Mouse (Mus musculus) induced T-regulatory cell, adult 2 months (primary cell): Measurements from ENCODE around the gene Poglut1.
A peak's percentile ranks its signal among the peaks of the same experiment; 100 is the strongest.

Experiments
- DNase-seq: peaks from one replicate; pipeline ENCODE4 v3.0.0-alpha.2; 2012; ENCODE audit warnings: low read depth

The Poglut1 gene

DNA sequence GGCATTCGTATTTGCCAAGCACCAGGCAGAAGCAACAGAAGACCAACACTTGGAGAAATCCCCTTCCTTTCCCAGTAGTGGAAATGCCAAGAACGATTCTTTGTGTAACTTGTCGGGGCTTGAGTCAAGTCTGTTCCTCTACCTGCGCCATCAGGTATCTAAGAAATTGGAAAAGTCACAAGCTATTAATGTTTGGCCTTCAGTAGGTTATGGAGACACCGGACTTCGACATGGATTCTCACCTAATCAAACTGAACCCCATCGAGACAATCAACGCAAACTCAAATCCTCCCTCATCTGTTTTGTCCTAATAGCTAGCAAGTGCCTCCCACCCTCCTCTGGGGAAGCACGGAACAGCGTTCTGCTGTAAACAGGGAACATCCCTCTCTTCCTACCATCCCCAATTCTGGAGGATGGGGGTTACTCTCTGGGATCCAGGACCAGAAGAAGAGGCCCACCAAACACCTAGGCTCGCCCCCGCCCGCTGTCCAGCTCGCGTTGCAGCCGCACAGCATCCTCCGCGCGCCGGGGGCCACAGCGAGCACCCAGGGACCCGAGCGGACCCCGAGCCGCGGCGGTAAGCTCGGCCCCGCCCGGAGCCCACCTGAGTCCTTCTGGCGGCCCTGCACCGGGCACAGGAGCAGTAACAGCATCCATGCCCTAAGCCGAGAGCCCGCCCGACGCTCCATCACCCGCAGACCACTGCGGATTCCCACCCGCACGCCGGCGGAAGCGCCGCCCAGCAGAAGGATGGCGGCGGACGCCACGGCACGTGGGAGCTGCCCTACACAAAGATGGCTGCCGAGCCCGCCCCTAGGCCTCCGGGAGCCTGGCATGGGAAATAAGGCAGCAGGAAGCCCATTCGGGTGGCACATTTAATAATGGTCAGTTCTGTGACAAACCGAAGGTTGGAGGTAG lies at the start of gene Poglut1:
Gene Poglut1 (minus strand): TSS at position 780 of the 918 bp plus-strand sequence.
- DNase-seq: peak; percentile 82

GRCm38 (mm10) chr16:38598986-38599680 lies 49.1 kb upstream of the Poglut1 start:
- no peak for DNase-seq

DNA sequence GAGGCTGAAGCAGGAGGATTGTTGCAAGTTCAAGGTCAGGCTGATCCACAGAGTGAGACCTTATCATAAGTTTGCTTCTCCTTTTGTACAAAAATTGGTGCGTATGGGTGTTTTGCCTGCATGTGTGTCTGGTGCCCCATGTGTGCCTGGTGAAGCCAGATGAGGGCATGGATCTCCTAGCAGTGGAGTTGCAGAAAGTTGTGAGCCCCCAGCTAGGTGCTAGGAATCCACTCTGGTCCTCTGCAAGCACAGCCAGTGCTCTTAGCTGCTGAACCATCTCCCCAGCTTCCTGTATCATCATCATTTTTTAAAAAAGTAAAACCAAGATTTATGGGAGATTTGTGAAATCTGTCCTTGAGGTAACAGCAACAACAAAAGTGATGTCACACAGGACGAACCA lies 46.6 kb upstream of the Poglut1 start:
- DNase-seq: no peak

- DNase-seq: no peak
Measured at GRCm38 (mm10) chr16:38596099-38596498, 46.0 kb upstream of the Poglut1 start.

- DNase-seq: no peak
Measured at GRCm38 (mm10) chr16:38594435-38594834, 44.4 kb upstream of the Poglut1 start.

GRCm38 (mm10) chr16:38592946-38593345 lies 42.9 kb upstream of the Poglut1 start:
- DNase-seq: no peak

DNA sequence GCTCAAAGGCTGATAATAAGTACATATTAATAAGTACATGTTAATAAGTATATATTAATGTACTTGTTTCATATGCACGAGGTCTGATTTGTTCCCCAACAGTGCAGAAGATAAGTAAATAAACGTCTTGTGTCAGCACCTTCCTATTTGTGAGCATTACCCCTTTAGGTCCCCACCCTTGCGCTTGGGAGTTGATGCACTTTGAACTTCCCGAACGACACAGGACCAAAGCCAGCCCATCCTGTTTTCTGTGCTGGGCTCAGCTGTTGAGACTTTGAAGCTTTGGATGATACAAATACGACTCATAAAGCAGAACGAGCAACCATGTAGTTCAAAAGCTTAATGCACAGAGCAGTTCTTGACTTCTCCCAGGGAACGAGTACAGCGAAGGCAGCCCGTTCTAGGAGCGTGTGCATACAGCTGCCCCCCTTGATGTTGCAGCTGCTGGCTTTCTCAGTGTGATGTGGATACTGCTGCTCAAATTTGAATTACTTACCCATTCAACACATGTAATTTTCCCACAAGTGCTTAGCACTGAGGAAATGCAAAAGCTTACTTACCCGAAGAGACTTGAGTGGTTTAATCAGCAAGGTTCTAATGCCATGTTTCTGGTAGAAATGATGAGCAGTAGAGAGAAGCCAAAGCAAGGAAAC lies 42.1 kb upstream of the Poglut1 start:
- no peak for DNase-seq

- DNase-seq: no peak
Measured at GRCm38 (mm10) chr16:38591506-38591905, 41.4 kb upstream of the Poglut1 start.

- DNase-seq: no peak
Measured at GRCm38 (mm10) chr16:38587572-38587971, 37.5 kb upstream of the Poglut1 start.

- DNase-seq: no peak
Measured at GRCm38 (mm10) chr16:38587163-38587562, 37.1 kb upstream of the Poglut1 start.

DNA sequence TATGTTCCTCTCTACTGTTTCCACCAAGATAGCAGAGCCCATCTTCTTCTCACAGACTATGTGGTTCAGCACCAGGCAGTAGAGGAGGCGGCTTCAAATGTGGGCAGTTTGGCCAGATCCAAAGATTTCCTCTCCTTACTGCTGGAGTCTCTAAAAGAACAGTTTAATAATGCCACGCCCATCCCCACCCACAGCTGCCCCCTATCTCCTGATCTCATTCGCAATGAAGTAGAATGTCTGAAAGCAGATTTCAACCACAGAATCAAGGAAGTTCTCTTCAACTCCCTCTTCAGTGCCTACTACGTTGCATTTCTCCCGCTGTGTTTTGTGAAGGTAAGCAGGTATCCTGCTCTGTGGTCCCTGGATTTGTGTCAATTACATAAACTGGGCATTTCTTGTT lies 35.1 kb upstream of the Poglut1 start:
- DNase-seq: no peak

- DNase-seq: no peak
Measured at GRCm38 (mm10) chr16:38584761-38585160, 34.7 kb upstream of the Poglut1 start.

DNA sequence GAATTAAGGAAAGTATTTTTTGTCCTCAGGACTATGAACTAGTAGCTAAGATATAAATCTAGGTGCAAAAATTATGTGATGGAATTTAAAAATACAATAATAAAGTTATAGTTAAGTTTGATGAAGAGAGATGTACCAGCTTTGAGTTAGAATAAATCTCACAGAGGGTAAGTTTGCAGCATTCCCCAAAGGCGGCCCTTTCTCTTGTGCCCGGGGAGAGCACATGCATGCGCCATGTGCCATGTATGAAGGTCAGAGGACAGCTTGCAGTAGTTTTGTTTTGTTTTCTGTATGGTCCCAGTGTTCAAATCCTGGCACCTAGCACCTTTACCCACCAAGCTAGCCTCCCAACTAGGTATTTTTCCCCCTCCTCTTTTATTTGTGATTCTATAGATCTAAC lies 21.4 kb upstream of the Poglut1 start:
- DNase-seq: no peak

- DNase-seq: no peak
Measured at GRCm38 (mm10) chr16:38568192-38568591, 18.1 kb upstream of the Poglut1 start.

DNA sequence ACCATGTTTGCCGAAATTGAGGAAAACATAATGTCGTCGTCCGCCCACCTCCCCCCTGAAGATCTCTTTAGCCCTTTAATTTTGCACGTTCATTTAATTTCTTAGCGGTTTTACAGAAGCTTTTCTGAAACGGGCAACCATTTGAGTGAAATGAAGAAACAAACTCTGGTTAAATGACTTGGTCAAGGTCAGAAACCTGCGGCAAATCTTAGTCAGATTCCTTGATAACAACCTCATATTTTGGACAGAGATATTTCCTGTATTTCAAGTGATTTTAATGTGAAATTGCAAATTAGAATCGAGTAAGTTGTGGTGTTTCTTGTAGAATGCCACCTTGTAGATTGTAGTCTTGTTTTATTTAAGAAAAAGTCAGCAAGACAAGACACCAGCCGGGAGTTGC lies 13.5 kb upstream of the Poglut1 start:
- peak; percentile 32 for DNase-seq

DNA sequence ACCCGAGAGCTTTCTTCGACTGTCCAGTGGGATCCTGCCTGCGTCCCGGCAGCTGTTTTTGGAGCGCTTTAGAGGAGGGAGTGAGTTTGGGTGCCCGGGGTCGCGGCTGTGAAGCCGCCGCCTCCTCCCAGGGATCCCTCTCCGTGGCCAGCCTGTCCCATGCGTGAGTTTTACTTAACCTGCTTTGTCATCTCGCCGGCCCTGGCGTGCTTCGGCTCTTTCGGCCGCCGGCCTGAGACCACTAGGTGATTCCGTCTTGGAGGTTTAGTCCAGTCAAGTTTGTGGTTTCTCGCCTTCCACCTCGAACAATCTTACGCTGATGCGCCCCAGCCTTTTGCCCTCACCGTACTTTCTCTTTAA lies 12.9 kb upstream of the Poglut1 start:
- no peak for DNase-seq

DNA sequence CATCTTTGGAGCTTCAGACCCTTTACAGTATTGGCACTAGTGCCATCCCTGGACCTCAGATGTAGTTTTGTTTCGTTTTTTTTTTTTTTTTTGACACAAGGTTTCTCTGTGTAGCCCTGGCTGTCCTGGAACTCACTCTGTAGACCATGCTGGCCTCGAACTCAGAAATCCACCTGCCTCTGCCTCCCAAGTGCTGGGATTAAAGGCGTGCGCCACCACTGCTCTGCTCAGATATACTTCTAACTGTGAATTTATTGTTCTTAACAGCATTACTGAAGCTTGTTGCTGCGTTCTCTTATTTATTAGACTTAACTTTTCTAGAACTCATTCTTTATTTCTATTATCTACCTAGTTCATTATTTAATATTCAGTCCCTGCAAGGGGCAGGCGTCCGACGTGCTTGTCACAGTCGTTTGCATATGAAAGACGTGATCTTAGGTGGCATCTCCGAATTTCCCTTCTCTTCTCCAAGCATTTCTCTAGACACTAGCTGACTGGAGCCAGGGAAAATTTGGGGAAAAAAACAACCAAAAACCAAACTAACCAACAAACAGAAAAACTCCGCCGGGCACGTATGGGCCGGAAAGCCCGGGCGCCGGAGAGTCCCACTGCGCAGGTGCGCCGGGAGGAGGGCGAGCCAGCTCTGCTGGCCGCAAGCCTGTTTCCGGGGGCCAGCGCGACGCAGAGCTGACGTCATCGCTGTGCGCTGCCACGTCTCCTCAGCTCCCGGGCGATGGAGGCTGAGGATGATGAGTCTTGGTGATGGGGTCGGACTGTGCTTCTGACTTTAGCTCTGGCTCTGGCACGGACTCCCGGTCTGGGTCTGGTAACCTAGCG lies 12.3 kb upstream of the Poglut1 start:
- peak; percentile 97 for DNase-seq

- DNase-seq: no peak
Measured at GRCm38 (mm10) chr16:38558221-38558748, 8.2 kb upstream of the Poglut1 start, which contains the start of gene Tmem39a. Gene Tmem39a, plus strand, starts transcription at chr16:38558698.

DNA sequence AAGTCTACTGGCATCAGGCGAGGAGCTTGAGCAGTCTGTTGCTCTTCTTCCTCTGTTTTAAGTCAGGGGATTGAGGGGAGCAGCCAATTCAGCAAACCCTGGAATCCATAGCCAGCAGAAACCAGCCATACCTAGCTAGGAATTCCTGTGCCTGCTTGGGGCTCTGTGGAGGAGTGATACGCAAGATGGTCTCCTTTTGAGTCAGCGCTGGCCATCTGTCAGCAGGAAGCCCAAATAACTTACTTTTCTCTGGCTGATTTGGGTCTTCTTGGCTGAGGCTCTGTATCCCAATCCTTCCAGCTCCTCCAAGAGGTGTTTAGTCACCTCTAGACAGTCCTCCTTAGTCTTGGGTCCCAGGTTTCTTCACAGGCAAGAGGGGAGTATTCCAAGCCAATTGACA lies 5.9 kb upstream of the Poglut1 start:
- DNase-seq: no peak

GRCm38 (mm10) chr16:38548000-38548399 lies 2.1 kb downstream of the Poglut1 start:
- DNase-seq: no peak

GRCm38 (mm10) chr16:38538716-38539380 lies 11.2 kb downstream of the Poglut1 start:
- no peak for DNase-seq
